Mouse (Mus musculus) heart, adult 2 months (tissue): ENCODE results near the gene Ccdc34.

ENCODE experiments used
- CTCF ChIP-seq: fragments of 200-600 bp; IDR thresholded peaks from 2 replicates; pipeline ENCODE4 v1.8.1; 2022; ENCODE audit warnings: antibody characterized with exemption, mild to moderate bottlenecking, moderate library complexity
- EP300 ChIP-seq: fragments of 200-500 bp; IDR thresholded peaks from 2 replicates; pipeline ENCODE4 v1.6.1; 2011; ENCODE audit warnings: low read depth, low read length, control low read depth; ENCODE audit not compliant: insufficient read depth

DNA sequence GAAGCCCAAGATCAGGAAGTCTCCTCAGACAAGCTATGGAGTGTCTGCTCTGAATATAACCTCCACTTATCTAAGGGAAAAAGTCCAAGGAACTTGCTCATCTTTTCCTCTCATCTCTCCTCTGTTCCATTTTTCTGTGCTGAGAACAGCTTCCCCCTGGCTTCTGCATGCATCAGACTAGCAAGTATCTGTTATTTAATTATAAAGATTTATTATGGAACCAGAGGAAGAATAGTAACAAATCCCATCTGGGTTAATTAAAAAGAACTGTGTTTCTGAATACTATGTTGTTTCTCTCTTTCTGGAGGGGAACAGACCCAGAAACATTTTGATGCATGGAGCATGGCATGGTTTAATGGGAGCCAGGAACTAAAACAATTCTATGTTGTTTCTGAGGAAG, 51.3 kb downstream of the Ccdc34 start:
- no peak for TF ChIP-seq CTCF
- no peak for TF ChIP-seq EP300
